Mouse (Mus musculus): ENCODE results near the gene Scgb1c1. TPM values are rescaled to one million over a fixed set of nuclear protein-coding genes. Genes with fewer than 3 reads are reported as not detected.

Scgb1c1 gene
- not detected for polyA plus RNA-seq (2017; shearing (Covaris generic))

DNA sequence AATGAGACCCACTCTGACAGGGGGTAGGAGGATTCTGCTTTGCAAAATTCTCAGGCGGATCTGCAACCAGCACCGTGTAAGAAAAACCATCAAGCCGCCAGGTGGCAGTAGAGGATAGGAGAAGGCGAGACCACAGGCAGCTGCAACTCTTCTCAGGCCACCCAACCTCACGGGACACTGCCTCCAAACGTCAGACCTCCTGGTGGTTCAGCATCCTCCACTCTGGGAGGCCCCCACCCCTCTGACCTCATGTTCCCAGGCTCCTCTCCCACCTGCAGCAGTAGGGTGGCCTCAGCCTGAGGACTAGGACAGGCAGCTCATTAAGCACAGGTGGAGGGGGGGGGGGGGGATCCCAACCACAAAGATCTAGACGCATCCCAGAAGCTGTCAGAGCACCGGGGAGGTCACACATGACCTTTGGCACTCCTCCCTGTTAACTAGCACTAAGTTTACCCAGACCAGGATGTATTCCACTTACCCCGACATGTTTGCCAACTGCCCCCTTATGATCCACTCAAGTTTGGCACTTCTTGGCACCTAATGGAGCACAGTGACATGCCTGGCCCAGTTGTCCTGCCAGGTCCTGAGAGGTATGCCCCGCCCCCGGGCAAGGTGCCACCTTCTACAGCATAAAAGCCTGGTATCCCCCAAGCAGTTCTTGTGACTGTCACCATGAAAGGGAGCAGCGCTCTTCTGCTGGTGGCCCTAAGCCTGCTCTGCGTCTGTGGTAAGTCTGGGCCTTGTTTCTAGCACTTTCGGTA lies at the start of gene Scgb1c1:
Scgb1c1 (plus strand) TSS at position 643 of the 761 bp plus-strand sequence.

DNA sequence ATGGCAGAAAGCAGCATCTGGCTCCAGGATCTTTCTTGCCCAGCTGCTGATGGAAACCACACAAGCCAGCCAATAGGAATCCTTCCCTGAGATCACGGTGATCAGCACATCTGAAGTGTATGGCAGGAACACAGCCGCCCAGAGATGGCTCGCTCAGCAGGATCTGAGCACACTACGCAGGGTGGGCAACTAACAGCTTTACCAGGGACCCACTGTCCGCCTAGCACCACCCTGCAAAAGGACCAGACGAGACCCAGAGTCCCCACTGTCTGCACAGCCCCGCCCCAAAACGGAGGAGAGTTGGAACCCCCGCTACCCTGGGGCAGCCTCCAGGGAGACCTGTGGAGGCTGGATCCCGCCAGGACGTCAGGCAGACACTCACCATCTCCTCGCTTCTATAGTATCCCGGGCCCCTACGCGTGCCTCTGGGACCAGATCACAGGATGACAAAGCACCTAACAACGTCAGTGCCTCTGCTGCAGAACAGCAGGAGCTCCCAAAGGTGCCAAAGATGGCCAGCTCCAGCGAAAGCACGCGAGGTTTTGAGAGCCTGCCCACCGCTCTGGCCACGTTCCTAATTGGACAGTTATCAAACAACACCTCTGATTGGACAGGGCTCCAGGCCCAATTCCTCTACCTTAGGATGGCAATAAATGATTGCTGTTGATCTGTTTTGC lies 23.6 kb upstream of the Scgb1c1 start, which contains the start of gene Zfp941:
Zfp941 (minus strand) TSS at position 526 of the 677 bp plus-strand sequence.

DNA sequence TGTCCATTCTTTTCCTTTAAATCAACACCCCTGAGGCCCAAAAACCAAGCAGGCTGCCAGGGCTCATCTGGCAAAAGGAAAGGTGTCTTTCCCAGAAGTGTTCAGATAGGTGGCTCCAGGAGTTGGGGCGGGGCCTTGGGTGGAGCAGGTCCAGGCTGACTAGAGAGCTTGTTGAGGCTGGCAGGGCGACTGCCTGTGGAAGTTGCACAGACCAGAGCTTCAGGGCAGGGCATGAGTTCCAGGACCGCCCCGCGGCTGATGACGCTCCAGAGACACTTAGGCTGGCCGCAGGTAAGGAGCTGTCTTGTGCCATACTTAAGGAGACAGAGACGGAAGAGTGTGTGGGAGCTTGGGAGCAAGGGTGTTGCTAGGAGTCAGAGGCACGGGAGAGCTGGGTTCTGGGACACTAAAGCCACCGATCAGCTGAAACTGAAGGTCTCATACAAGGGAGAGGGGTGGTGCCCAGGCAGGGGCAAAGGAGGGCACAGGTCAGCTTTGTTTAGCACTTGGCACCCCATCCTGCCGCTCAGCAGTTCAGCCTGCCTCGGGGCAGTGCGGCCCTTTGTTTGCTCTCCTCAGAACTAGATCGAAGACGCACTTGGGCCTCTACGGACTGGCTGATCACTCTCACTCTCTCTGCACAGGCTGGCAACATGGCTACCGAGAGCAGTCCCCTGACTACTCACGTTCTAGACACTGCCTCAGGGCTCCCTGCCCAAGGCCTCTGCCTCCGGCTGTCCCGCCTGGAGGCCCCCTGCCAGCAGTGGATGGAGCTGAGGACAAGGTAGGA lies 10.2 kb upstream of the Scgb1c1 start, which contains the start of gene Urah:
Urah (plus strand) TSS at position 51 of the 790 bp plus-strand sequence.

DNA sequence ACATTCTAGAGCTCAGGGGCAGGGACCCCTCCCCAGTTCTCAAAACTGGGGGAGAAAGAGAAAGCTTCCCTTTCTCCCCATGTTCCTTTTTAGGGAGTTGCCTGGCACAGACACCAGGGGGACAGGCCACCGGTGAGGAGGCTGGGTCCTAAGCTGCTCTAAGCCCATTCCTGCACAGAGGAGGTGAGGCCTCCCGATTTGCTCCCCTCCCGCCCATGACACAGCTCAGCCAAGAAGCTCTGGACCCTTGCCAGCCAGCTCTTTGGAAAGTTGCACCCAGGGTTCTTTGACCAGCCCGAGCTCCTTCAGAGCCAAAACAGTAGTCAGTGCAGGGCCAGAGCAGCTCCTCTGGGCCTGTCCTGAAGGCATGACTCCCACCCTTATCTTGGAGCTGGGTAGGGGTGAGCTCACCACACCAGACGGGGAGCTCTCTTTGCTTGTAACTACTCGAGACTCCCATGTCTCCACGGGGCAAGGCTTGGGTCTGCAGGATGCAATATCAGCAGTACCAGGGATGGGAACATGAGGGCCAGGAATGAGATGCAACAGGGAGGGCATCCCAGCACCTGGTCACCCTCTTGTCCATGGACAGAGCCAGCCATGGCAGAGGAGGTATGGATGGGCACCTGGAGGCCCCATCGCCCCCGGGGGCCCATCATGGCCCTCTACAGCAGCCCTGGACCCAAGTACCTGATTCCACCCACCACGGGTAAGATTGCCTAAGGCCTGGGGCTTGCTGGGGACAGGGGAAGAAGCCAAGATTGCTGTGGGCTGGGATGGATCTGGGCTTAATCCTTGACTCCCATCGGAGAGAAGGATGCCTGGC lies 2.6 kb downstream of the Scgb1c1 start, which contains the start of gene Odf3:
Odf3 (plus strand) TSS at position 51 of the 826 bp plus-strand sequence.

DNA sequence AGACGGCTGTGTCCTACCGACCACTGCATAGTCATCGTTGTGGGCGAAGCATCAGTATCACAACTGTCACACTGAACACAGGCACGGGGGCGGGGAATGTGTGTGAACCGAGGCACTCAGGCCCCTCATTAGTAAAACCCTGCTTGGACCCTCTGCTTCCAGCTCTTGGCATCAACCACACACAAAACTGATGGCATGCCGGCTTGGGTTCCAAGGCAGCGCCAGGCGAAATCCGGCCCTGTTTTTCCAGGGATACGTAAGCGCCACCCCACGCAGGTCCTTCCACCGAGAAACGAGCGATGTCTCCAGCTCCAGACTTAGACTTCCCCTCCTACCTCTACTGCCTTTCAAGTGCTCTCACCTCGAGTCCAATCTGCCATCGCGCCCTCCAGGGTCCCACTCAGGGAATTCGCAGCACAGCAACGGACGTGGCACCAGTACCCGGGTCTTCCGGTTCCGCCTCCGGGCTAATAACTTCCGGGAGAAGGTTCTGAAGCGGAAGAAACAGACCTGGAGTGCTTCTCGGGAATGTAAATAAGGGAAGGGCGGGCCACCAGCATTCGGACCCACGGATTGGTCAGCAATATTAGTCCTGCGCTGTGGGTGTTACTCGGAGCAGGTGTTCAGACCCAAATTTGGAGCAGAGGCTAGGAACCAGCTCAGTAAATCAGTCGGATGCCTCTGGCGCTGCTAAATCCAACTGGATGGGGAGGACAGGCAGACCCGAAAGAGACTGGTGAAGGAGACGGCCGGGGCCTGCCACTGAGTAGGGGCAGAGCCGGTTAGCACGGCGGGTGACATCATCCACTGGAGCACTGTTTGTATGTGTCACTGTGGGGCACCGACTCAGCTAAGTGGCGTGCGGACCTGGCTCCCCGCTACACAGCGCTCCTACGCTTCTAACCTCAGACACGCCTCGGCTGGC lies 10.8 kb downstream of the Scgb1c1 start, which contains the start of gene Gm45785:
Gm45785 (minus strand) TSS at position 472 of the 925 bp plus-strand sequence.

DNA sequence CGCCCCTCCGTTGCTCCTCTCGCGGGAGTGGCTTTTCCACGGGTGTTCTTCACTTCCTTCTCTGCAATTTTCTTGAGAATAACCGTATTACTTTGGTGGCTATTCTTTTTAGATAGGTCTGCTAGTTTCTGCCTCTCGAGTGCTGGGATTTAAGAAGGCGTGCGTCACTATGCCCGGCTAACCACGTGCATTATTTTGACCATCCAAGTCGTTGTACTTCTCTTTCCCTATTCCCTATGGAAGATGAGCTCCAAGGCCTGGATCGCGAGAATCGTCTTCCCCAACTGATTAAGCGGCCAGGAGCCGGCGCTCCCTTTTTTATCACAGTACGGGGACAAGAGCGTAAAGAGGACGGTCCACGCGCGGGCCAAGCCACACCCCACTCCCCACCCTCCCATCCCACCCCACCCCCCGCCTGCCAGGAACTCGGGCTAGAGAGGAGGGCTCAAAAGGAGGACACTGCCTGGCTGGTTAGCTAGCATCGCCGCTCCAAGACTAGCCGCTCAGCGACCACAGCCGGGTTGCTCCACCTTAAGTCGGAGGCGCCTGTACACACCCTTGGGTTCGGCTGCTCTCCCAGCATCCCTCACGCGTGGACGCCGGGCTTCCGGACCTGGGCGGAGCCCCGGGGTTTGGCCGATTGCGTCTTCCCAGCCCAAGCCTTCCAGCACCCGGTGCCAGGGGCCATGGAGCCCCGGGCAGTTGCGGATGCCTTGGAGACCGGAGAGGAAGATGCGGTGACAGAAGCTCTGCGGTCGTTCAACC lies 11.6 kb downstream of the Scgb1c1 start, which contains the start of gene Ric8a:
Ric8a (plus strand) TSS at position 173 of the 765 bp plus-strand sequence.

DNA sequence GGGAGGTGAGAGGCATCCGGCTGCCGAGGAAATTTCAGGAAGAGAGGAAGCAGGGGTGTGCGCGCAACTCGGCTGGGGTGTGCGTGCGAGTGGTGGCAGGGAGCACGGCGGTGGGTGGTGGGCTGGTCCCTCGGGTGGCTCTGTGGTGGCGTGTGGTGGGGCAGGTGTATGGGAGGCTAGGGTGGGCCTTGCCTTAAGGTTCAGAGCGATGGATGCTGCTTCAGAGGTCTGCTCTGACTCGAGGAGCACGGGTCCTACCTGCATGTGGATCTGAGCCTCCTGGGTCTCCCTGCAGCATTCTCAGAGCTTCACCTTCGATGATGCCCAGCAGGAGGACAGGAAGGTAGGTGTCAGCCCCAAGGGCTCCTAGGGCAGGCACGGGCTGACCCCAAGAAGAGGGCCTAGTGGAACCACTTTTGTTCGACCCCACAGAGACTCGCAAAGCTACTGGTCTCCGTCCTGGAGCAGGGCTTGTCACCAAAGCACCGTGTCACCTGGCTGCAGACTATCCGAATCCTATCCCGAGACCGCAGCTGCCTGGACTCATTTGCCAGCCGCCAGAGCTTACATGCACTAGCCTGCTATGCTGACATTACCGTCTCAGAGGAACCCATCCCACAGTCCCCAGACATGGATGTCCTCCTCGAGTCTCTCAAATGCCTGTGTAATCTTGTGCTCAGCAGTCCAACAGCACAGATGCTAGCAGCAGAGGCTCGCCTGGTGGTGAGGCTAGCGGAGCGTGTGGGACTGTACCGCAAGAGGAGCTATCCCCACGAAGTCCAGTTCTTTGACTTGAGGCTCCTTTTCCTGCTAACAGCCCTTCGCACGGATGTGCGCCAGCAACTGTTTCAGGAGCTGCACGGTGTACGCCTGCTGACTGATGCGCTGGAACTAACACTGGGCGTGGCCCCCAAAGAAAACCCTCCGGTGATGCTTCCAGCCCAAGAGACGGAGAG lies 12.5 kb downstream of the Scgb1c1 start, which contains the start of gene Bet1l:
Bet1l (minus strand) TSS at position 28 of the 956 bp plus-strand sequence.

DNA sequence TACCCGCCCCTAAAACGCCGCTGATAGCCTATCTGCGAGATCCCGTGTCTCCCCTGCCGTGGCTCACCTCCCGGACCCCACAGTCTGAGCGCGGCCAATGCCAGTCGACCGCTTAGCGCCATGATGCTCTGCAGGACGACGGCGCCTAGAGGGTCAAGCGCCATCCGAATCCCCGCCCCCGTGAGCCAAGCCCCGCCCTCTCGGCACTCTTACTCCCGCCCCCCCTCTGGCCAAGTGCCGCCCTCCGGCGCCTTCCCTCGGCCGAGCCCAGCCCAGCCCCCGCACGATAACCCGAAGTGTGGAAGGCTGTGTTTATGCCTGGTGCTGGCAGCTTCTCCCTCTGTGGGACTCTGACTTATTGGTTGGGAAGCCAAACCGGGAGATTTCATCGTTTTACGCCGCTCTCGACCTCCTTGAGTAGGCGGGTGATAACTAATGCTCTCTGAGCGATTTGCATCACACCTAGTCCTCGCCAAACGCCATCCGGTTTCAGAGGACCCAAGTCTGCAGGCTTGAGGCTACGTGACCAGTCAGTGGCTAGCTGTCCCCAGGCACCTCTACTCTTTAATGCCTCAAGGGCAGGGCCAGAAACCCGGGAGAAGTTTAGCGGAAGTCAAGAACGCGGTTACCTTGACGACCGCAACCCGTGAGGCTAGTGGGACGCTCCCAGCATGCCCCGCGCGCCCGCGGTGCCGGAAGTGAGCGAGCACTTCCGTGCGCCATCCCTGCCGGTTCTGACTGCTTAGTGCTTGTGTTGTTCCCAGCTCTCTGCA lies 36.5 kb downstream of the Scgb1c1 start, which contains the start of the genes Psmd13 and Sirt3:
Psmd13 (plus strand) TSS at position 273 of the 773 bp plus-strand sequence.
Sirt3 (minus strand) TSS at position 614 of the 773 bp plus-strand sequence.

Other genes starting within 250 kb of the Scgb1c1 start
- gene Olfr46, start 244.3 kb upstream of the Scgb1c1 start, polyA plus RNA-seq (2017; shearing (Covaris generic)) = 0.05 TPM
- not detected for gene Olfr61, start 216.6 kb upstream of the Scgb1c1 start, polyA plus RNA-seq (2017; shearing (Covaris generic))
- gene Olfr53, start 199.1 kb upstream of the Scgb1c1 start, polyA plus RNA-seq (2017; shearing (Covaris generic)) = not detected
- 0.21 TPM for gene Olfr539, start 185.6 kb upstream of the Scgb1c1 start, polyA plus RNA-seq (2017; shearing (Covaris generic))
- 0.06 TPM for gene Olfr45, start 163.6 kb upstream of the Scgb1c1 start, polyA plus RNA-seq (2017; shearing (Covaris generic))
- gene Olfr541, start 148.3 kb upstream of the Scgb1c1 start, polyA plus RNA-seq (2017; shearing (Covaris generic)) = not detected
- gene Cyp2e1, start 81.8 kb upstream of the Scgb1c1 start, polyA plus RNA-seq (2017; shearing (Covaris generic)) = not detected
- not detected for gene Syce1, start 57.7 kb upstream of the Scgb1c1 start, polyA plus RNA-seq (2017; shearing (Covaris generic))
- gene Zfp941, start 23.4 kb upstream of the Scgb1c1 start, polyA plus RNA-seq (2017; shearing (Covaris generic)) = 0.18 TPM
- not detected for gene Urah, start 10.5 kb upstream of the Scgb1c1 start, polyA plus RNA-seq (2017; shearing (Covaris generic))
- gene Odf3, start 2.3 kb downstream of the Scgb1c1 start, polyA plus RNA-seq (2017; shearing (Covaris generic)) = 0.30 TPM
- gene Gm45785, start 10.8 kb downstream of the Scgb1c1 start, polyA plus RNA-seq (2017; shearing (Covaris generic)) = 1.3 TPM
- gene Ric8a, start 11.4 kb downstream of the Scgb1c1 start, polyA plus RNA-seq (2017; shearing (Covaris generic)) = 107 TPM
- gene Bet1l, start 12.0 kb downstream of the Scgb1c1 start, polyA plus RNA-seq (2017; shearing (Covaris generic)) = 51.2 TPM
- gene Psmd13, start 36.4 kb downstream of the Scgb1c1 start, polyA plus RNA-seq (2017; shearing (Covaris generic)) = 145 TPM
- gene Sirt3, start 36.8 kb downstream of the Scgb1c1 start, polyA plus RNA-seq (2017; shearing (Covaris generic)) = 2.6 TPM
- not detected for gene Cox8b, start 54.9 kb downstream of the Scgb1c1 start, polyA plus RNA-seq (2017; shearing (Covaris generic))
- gene Nlrp6, start 75.4 kb downstream of the Scgb1c1 start, polyA plus RNA-seq (2017; shearing (Covaris generic)) = 0.11 TPM
- gene Pgghg, start 95.8 kb downstream of the Scgb1c1 start, polyA plus RNA-seq (2017; shearing (Covaris generic)) = 9.2 TPM
- gene Ifitm5, start 104.7 kb downstream of the Scgb1c1 start, polyA plus RNA-seq (2017; shearing (Covaris generic)) = not detected
- gene Gm45717, start 110.4 kb downstream of the Scgb1c1 start, polyA plus RNA-seq (2017; shearing (Covaris generic)) = not detected
- 19.8 TPM for gene Ifitm2, start 110.4 kb downstream of the Scgb1c1 start, polyA plus RNA-seq (2017; shearing (Covaris generic))
- 8.4 TPM for gene Ifitm1, start 121.7 kb downstream of the Scgb1c1 start, polyA plus RNA-seq (2017; shearing (Covaris generic))
- gene Ifitm3, start 165.2 kb downstream of the Scgb1c1 start, polyA plus RNA-seq (2017; shearing (Covaris generic)) = 9.4 TPM
- not detected for gene Ifitm6, start 172.4 kb downstream of the Scgb1c1 start, polyA plus RNA-seq (2017; shearing (Covaris generic))
- gene Gm17387, start 183.6 kb downstream of the Scgb1c1 start, polyA plus RNA-seq (2017; shearing (Covaris generic)) = not detected
- gene B4galnt4, start 215.6 kb downstream of the Scgb1c1 start, polyA plus RNA-seq (2017; shearing (Covaris generic)) = 19.2 TPM
- gene Pkp3, start 232.7 kb downstream of the Scgb1c1 start, polyA plus RNA-seq (2017; shearing (Covaris generic)) = 186 TPM